Mouse (Mus musculus) granulocyte monocyte progenitor cell, adult 5-6 weeks (primary cell): Measurements from ENCODE around the gene Mad1l1. TPM values are rescaled to one million over a fixed set of nuclear protein-coding genes. Genes with fewer than 3 reads are reported as not detected.
"Not testable (repeated sequence)": the region's sequence is repeated elsewhere in the genome, so short reads cannot be mapped to it uniquely, and the experiment has no call there.

Experiments used
- ATAC-seq: replicated peaks from 2 replicates; pipeline ENCODE4 v1.8.0; 2016; ENCODE audit warnings: mild to moderate bottlenecking, moderate TSS enrichment, inconsistent platforms; ENCODE audit not compliant: poor library complexity, severe bottlenecking
- total RNA-seq, 2 experiments: library from RNA; stranded (forward) in 1 of 2; stranded (reverse) in 1 of 2; fragments of 200-712, 200-1000 nt in 1 of 2; fragments of >200 nt in 1 of 2; fragmentation: Nextera tagmentation in 1 of 2; gene quantifications; 2 replicates each; pipeline ENCODE4 v1.2.3; 2014 to 2017

Mad1l1 gene
- 18.3 and 24.4 TPM in 2 replicates for total RNA-seq (2014; fragmentation: Nextera tagmentation)
- total RNA-seq (2017): 53.6 and 61.0 TPM in 2 replicates

GRCm38 (mm10) chr5:140321042-140321755 lies at the start of gene Mad1l1, which contains the start of gene Nudt1:
TSS of gene Mad1l1 (minus strand) at chr5:140321552.
TSS of gene Nudt1 (plus strand) at chr5:140321656.
- ATAC-seq: peak; percentile 96

GRCm38 (mm10) chr5:140370446-140371254 lies 49.3 kb upstream of the Mad1l1 start:
- ATAC-seq: no peak

GRCm38 (mm10) chr5:140369466-140369865 lies 48.1 kb upstream of the Mad1l1 start:
- ATAC-seq: no peak

- ATAC-seq: no peak
Measured at GRCm38 (mm10) chr5:140368926-140369325, 47.6 kb upstream of the Mad1l1 start.

GRCm38 (mm10) chr5:140368126-140368525 lies 46.8 kb upstream of the Mad1l1 start:
- ATAC-seq: not testable (repeated sequence)

GRCm38 (mm10) chr5:140364415-140364814 lies 43.1 kb upstream of the Mad1l1 start:
- no peak for ATAC-seq

- ATAC-seq: no peak
Measured at GRCm38 (mm10) chr5:140359930-140360674, 38.8 kb upstream of the Mad1l1 start.

GRCm38 (mm10) chr5:140357466-140357865 lies 36.1 kb upstream of the Mad1l1 start:
- no peak for ATAC-seq

- no peak for ATAC-seq
Measured at GRCm38 (mm10) chr5:140355934-140356333, 34.6 kb upstream of the Mad1l1 start.

- no peak for ATAC-seq
Measured at GRCm38 (mm10) chr5:140352352-140352751, 31.0 kb upstream of the Mad1l1 start.

GRCm38 (mm10) chr5:140350731-140351497 lies 29.6 kb upstream of the Mad1l1 start:
- ATAC-seq: no peak

- ATAC-seq: peak; percentile 70
Measured at GRCm38 (mm10) chr5:140349882-140350281, 28.5 kb upstream of the Mad1l1 start.

- no peak for ATAC-seq
Measured at GRCm38 (mm10) chr5:140346050-140346449, 24.7 kb upstream of the Mad1l1 start.

- ATAC-seq: no peak
Measured at GRCm38 (mm10) chr5:140345244-140345643, 23.9 kb upstream of the Mad1l1 start.

- no peak for ATAC-seq
Measured at GRCm38 (mm10) chr5:140342880-140343279, 21.5 kb upstream of the Mad1l1 start.

- ATAC-seq: no peak
Measured at GRCm38 (mm10) chr5:140339836-140340235, 18.5 kb upstream of the Mad1l1 start.

- no peak for ATAC-seq
Measured at GRCm38 (mm10) chr5:140338779-140339178, 17.4 kb upstream of the Mad1l1 start.

GRCm38 (mm10) chr5:140336680-140337079 lies 15.3 kb upstream of the Mad1l1 start:
- no peak for ATAC-seq

GRCm38 (mm10) chr5:140333631-140334030 lies 12.3 kb upstream of the Mad1l1 start:
- ATAC-seq: peak; percentile 40

- no peak for ATAC-seq
Measured at GRCm38 (mm10) chr5:140332519-140332918, 11.2 kb upstream of the Mad1l1 start.
